Mouse (Mus musculus) c-Kit-positive CD71-positive TER-119-positive erythroid progenitor cells, embryonic 14.5 days (primary cell): ENCODE measurements around the gene Mrpl27.
A peak's percentile ranks its signal among the peaks of the same experiment; 100 is the strongest.
"Not testable (repeated sequence)": the region's sequence is repeated elsewhere in the genome, so short reads cannot be mapped to it uniquely, and the experiment has no call there.

Experiments used
- DNase-seq: peaks from one replicate; pipeline ENCODE4 v3.0.0-alpha.2; 2013; ENCODE audit warnings: low spot score

Mrpl27 gene

DNA sequence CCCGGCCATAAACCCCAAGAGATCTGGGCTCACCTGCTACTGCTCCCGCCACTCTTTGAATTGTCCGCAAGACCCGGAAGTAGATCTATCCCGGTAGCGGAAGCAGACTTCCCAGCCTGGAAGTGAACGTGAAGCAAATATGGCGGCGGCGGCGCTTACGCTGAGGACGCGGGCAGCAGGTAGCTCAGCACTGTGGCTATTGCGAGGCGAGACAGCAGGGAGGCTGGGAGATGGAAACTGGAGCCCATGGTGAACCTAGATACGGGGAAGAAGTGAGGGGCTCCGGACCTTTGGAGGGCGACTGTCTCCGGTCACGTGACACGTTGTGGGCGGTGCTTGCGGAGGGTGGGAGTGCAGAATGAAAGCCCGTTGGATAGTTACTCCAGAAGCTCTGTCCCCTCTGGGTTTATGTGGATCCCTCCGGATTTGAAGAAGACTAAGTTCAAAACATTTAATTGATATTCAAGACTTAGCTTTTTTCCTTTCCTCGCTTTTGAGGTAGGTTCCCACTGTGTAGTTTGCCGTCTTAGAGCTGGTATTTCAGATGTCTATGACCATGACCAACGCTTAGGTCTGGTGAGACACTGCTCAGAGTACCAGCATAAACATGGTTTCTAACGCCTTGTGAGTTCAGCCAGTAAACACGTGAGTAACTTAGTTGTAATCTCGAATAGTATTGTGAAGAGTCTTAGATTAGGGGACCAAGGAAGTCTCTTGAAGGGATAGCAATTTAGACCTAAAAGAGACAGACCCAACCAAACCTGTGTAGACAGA, at the start of gene Mrpl27, which contains the start of gene Eme1:
Mrpl27 (plus strand) TSS at position 105 of the 774 bp plus-strand sequence.
Eme1 (minus strand) TSS at position 302 of the 774 bp plus-strand sequence.
- DNase-seq = peak; percentile 82

DNA sequence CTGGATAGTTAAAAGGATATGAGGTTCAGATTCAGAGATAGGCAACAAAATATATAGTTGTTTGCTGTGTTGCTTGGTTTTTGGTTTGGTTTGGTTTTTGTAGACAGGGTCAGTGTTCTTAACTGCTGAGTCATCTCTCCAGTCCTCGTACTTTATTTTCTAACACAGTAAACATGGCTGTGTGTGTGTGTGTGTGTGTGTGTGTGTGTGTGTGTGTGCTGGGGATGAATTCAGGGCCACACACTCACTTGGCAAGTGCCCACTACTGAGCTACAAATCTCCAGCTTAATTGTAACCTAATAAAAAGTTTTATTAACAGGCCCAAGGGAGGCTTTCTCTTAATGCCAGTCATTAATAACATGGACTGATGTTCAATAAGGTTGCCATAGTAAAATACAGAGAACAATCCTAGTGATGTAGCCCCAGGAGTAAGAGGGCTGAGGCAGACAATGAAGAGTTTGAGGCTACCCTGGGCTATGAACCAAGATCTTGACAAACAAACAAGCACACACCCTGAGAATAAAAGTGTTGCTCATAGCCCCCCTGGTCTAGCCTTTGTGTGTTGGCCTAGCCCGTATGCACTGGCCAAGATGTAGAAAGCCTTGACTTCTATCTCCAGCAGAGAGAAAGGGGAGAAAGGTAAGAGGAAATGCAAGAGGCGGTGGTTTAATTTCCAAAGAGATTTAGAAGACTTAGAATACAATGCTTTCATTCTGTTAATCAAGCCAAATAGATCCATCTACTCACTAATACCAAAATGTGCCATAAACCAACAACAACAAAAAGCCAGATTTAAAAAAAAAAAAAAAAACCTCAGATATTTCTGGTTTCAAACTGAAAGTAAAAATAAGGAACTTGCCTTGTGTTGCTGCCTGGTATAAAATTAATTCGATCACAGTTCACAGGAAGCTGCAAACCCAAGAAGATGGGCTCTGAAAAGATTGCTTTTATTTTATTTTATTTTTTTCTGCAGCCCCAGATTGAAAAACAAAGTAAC, 42.5 kb upstream of the Mrpl27 start:
- DNase-seq = no peak

DNA sequence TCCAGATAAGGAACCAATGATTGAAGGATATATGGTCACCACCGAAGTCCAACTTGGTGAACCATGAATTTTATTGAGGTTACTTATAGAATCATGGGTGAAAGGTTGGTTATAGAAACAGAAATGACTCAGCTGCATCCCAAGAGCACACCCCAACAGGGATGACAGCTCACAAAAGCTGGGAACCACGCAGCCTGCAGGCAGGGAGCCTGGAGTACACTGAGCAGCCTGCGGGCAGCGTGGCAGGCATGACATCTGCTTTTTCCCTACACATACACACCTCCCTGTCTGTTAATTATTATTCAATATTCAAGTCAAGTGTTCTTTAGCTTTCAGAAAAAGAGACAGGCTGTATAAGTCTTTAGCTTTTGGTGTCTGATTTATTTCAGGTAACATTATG, 39.0 kb upstream of the Mrpl27 start:
- DNase-seq = no peak

DNA sequence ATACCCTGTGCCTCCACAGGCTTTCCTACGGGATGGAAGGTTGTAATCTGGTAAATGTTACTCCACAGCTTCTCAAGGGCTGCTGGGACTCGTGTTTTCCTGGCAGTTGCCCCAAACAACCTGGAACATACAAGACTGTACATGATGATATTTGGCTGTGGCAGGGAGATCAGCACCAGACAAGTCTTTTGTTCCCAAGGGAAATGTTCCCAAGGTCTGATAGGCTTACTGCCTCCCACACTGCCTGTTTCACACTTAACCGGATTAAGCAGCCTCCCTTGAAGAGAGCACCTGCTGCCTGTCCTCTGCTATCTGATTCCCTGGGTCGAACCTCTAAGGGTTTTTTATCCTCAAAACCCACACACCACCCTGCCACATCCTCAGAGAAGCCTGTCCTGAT, 38.1 kb upstream of the Mrpl27 start:
- DNase-seq = no peak

DNA sequence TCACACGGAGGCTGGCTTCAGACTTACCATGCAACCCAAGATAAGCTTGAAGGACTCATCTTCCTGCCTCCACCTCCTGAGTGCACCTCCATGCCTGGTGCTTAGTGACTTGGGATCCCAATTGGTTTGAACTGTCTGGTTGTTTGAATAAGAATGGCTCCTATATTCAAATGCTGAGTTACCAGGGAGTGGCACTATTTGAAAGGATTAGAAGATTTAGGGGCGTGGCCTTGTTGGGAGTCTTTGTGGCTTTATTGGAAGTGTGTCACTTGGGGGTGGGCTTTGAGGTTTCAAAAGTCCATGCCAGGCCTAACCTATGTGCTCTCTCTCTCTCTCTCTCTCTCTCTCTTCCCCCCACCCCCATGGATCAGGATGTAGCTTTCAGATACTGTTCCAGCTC, 35.9 kb upstream of the Mrpl27 start:
- DNase-seq = no peak

DNA sequence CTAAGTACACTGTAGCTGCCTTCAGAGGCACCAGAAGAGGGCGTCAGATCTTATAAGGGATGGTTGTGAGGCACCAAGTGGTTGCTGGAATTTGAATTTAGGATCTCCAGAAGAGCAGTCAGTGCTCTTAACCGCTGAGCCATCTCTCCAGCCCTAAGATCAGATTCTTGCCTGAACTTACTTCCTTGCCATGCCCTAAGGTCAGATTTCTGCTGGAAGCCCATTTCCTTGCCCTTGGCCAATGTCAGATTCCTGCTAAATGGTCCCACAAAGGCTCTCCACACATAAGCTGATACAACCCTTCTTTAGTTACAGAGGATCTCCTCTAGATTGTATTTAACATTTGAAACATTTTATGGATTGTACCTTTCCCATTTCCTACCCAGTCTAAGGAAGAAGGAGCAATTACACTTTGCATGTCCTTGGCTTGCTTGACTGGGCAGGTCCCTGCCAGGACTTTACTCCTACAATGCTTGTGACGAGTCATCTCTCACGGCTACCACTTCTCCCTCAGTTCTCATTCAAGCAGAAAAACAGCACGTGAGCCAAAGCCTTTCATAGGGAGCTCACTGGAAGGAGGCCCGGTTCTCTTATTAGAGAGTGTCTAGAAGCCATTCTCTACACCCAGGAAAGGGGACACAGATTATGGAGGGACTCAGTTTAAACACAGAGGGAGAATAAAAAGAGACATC, 32.7 kb upstream of the Mrpl27 start:
- DNase-seq = no peak

DNA sequence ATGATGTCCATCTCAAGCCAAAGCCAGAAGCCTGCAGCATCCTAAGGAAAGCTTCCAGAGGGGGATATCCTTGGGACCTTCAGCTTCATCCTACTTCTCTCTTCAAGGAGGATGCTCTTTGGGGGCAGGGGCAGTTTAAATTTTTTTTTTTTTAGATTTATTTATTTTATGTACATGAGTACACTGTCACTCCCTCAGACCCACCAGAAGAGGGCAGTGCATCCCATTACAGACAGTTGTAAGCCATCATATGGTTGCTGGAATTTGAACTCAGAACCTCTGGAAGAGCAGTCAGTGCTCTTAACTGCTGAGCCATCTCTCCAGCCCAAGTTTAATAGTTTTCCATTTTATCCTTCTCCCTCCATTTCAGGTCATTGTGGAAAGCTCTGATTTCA, 32.1 kb upstream of the Mrpl27 start:
- DNase-seq = no peak

DNA sequence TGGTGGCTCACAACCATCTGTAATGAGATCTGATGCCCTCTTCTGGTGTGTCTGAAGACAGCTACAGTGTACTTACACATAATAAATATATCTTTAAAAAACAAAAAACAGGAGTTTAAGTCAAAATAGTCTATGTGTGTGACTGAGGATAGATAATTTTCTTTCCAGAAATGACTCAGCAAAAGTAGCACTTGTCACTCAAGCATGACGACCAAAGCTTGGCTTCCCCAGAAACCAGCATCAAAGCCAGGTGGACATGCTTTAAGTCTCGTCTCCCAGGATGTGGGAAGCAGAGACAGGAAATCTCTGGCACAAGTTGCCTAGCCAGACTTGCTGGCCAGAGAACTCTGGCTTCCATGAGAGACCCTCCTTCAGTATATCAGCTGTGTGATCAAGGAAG, 31.4 kb upstream of the Mrpl27 start:
- DNase-seq = no peak

DNA sequence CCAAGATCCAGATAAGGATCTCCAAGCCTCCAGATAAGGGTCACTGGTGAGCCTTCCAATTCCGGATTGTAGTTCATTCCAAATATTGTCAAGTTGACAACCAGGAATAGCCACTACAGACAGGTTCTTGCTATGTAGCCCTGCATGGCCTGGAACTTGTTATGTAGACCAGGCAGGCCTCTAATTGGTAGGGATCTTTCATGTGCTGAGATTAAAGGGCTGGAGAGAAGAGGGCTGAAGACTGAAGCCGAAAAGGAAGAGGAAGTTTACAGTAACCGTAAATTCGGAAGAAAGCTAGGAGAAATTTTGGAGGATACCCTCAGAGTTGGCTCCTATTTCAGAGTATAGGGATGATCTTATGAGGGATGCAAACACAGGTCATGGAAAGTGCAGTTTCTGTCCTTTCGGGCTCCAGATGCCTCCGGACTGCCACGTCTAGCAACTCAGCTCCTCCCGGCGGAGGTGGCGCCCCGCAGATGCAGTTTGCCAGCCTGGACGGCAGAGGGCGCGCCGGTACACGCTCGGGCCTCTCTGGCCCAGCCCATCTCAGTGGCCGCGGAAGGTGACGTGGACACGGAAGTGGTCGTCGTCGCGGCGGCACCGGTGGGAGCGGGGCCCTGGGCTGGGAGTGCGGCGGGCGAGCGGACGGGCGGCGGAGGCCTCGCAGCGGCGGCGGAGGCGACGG, 24.2 kb upstream of the Mrpl27 start, which contains the start of gene Lrrc59:
Lrrc59 (plus strand) TSS at position 569 of the 685 bp plus-strand sequence.
- DNase-seq = peak; percentile 86

DNA sequence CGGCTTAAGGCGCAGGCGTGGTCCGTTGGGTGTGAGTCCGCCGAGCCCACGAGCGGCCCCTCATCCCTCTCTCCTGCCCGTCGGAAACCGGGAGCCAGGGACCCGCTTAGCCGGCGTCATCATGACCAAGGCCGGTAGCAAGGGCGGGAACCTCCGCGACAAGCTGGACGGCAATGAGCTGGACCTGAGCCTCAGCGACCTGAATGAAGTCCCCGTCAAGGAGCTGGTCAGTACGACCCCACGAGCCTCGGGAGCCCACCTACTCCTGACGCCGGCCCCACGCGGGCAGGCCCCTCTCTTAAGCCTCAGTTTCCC, 23.7 kb upstream of the Mrpl27 start:
- DNase-seq = no peak

DNA sequence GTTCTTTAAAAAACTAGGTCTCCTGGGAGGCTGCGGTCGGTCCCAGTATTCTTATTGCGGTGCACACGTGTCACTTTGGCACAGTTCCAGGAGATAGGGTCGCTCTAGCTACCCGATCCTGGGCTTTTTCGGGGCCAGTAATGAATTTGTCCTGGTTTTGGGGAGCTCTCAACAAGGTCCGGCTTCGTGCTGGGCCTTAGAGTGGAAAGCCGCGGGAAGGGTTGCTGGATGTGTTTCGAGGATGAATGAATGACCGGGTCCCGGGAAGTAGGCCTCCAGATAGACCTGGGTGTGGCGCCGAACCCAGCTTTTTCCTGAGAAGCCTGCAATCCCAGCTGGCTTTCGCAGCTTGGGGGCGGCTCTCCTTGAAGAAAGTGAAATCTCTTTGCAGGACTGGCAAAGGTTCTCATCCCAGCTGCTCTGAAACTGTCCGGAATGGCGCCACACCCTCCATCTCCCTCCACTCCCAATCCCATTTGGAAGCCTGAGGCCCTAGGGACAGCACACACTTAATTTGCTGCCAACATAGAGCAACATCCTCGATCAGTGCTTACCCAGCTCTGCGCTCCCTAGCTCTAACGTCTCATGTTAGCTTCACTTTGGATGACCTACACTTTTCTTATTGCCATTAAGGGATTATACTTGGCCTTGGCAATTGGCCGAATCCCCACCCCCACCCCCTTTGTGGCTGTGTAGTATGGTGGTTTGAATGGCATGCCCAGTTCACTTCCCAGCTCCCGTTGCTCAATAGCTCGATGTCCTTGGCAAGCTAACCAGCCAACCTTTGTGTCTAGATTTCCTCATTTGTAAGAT, 23.2 kb upstream of the Mrpl27 start:
- peak; percentile 49 for DNase-seq

DNA sequence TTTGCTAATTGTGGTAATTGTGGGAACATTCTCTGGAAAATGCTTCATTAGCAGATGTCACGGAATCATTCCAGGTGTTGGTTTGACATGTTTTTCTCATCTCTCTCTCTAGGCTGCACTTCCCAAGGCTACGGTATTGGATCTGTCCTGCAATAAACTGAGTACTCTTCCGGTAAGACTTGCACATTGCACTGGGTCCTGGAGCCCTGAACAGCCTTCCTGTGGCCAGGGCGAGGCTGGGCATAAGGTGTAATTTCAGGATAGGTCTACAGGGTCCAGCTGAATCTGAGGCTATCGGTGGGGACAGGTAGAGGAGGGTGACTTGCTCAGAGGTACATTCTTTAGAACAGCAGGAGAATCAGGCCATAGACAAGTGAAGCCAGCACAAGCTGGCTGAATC, 21.6 kb upstream of the Mrpl27 start:
- DNase-seq = no peak

DNA sequence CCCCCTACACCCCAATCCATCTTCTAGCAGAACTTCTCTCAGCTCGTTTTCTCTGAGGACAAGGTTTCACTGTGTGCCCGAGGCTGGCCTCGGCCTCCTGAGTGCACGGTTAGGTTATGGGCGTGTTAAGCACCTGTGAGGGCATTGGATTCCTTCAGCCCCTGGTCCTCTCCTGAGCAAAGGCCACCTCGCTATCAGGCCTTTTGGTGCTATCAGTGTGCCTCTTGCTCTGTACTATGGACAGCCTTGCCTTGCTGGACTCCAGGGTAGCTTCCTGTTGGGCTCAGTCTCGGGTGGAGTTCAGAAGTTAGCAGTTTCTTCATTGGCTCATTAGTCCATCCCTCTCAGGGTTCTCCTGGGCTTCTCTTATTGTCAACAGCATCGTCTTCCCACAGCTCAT, 20.6 kb upstream of the Mrpl27 start:
- no peak for DNase-seq

DNA sequence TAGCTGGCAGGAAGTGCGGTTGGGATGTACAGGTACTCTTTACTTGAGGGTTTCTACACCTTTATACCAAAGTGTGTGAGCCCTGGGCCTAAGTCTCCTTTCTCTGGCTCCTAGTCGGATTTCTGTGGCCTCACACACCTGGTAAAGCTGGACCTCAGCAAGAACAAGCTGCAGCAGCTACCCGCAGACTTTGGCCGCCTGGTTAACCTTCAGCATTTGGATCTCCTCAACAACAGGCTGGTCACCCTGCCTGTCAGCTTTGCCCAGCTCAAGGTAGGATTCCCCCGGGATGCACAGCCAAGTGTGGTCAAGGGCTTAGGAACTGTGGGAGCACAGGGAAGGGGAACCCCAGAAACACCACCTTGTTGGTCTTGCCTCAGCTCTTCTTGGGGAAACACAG, 19.1 kb upstream of the Mrpl27 start:
- DNase-seq = no peak

DNA sequence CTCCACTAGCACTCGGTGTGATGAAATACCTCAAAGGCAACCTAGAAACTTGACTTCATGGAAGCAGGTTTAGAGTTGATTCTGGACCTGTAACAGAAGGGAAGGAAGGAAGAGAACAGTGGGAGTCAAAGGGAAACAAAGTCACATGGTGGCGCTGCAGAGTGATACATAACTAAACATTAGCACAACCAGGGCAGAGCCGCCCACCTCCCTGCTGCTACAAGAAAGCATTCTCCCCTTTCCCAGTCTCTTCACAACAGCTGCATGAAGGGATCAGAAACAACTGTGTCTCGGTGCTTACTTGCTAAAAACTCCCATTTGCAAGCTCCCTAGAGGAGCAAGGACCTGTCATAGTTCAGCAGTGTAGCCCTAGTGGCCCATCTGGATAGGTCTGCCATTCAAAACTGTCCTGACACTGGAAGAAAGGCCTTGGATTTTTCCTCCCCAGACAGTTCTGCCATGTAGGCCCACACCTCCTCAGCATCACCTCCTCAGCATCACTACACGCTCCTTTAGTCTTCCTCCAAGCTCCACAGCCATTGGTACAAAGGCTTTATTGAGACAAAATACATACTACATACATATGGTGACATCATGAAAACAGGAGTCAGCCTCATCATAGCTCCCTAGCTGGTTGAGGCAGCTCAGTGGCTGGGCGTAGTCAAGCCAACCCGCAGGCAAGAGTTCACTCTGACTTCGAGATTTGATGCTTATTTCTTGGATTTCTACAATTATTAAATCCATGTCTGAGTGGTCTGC, 8.9 kb upstream of the Mrpl27 start:
- no peak for DNase-seq

DNA sequence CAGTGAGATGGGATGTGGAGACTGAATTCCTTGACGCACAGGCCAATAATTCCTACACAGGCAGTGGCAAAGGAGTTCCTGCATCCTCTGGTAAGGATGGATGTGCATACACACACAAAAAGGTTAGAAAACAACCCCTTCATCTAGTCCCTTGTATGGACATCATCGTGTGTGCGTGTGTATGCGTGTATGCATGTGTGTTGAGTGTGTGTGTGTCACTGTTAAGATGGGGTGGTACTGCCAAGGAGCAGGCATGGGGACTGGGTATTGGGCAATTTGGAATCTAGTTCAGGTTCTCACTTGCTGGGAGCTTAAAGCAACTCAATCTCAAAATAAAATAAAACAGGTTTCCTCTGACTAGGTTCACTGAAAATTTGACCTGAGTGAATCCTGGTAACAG, 7.1 kb upstream of the Mrpl27 start:
- DNase-seq = no peak

DNA sequence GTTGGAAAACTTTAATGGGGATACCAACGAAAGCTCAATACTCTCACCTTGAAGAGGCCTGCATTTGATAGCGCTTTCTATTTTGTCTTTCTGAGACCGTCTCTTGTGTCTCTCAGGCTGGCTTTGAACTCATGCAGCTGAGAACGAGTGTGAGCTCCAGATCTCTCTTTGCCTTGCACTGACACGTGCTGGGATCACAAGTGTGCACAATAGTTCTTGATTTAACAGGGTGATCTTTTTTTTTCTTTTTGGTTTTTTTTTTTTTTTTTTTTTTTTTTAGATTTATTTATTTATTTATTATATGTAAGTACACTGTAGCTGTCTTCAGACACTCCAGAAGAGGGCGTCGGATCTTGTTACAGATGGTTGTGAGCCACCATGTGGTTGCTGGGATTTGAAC, 2.3 kb upstream of the Mrpl27 start:
- not testable (repeated sequence) for DNase-seq

DNA sequence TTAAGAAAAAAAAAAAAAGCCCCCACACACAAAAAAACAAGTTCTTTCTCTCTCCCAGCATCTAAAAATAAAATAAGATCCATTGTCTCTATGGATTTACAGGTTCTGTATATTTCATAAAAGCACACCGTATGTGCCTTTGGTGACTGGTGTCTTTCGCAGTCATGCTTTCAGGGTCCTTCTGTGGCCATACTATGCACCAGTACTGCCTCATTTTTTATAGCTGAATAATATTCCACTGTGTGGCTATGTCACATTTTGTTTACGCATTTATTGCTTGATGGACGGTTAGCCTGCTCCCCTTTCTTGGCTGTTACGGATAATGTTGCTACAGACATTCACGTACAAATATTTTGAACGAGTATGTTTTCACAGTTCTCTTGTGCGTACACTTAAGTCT, 594 bp upstream of the Mrpl27 start:
- peak; percentile 22 for DNase-seq

DNA sequence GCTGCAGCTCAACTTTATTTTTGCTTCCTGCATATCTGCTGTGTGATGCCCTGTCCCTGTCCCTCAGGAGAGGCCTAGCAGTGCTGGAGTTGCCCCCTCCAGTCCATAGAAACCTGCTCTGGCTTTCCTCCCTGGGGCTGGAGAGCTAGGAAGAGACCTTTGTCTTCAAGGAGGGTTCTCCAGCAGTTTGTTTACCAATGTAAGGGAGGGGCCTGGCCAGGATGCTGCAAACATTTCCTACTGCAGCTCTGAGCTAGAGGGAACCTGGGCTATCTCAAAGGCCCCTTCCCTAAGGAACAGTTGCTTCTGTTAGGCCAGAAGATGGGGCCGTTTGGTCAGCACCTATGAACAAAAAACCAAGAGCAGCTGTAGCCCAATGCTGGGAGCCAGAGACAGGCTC, 7.8 kb downstream of the Mrpl27 start:
- DNase-seq = no peak

DNA sequence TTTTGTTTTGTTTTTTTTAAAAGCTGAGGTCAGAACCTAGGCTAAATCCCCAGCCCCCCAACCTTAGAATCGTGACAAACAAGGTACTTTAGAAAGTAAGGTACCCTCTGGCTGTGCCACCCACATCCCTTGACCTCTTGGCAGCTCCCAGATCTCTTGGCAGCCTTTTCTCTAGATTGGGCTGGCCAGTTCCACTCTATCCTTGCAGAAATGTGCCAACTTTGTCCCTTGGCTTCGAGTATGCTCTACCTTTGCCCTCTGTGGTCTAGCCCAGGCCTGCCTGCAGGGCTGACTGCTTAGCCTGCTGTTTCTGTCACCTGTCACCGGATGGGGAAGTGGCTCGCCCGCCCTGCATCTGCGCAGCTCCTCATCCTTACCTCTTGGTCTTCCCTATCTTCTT, 11.7 kb downstream of the Mrpl27 start:
- no peak for DNase-seq
